Mouse (Mus musculus): ENCODE measurements around the gene Olfr98. TPM values are rescaled to one million over a fixed set of nuclear protein-coding genes. Genes with fewer than 3 reads are reported as not detected.

Gene Olfr98
- polyA plus RNA-seq, 1 experiment from 2014 or later = not detected

DNA sequence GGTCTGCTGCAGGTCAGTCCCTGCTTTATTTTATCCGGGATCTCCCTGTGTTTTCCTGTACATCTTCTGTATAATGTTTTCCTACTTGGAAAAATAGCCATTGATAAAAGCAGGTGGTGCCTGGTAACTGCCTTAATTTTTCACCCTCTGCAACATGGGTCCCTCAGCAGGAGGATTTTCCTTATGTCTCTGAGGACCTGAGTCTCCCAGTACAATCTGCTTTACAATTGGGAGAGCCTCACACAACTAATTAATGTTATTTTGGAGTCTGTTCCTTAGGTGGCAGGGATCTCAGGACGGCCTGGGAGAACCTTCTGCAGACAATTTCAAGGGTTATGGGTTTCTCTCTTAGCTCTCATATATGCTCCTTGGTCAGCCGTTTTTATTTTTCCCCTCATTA, 50.5 kb downstream of the Olfr98 start, which contains the start of gene Olfr95:
Gene Olfr95, minus strand, starts transcription at position 101 of the 400 bp plus-strand sequence.
- Histone ChIP-seq H3K4me3 (ENCODE audit: low read depth, low read length) (no peak within 1 kb of the TSS), H3K9ac (ENCODE audit: low read length) (no peak within 1 kb of the TSS), H3K4me2 (ENCODE audit: low read length) (no peak within 1 kb of the TSS), H3K27ac (ENCODE audit: low read depth) (no peak within 1 kb of the TSS), H3K36me3 (ENCODE audit: control insufficient read depth, insufficient read depth, low read length) (no peaks in the 10 kb centered on the region), H3K4me1 (replicated peaks; ENCODE audit: control insufficient read depth, insufficient read depth, low read length) (no peaks in the 10 kb centered on the region), H3K9me3 (ENCODE audit: control insufficient read depth, low read length) (no peaks in the 10 kb centered on the region), H3K27me3 (replicated peaks; ENCODE audit: control insufficient read depth, insufficient read depth, low read length) (peaks cover 19% of the 10 kb centered on the region)
- ATAC-seq (replicated peaks; ENCODE audit: low FRiP score, low TSS enrichment, low read depth) = no peak
- WGBS = 67% methylated on average over 3 of the region's 3 CpGs
- DNase-seq (ENCODE audit: low spot score) = no peak

Other genes starting within 250 kb of the Olfr98 start
- gene Mog, start 240.4 kb downstream of the Olfr98 start, polyA plus RNA-seq (2014; fragmentation: Nextera tagmentation; extraction: Ambion mirVana) = 0.14 and 0.24 TPM in 2 replicates
- gene Gabbr1, start 217.8 kb downstream of the Olfr98 start, polyA plus RNA-seq (2014; fragmentation: Nextera tagmentation; extraction: Ambion mirVana) = 12.6 and 13.7 TPM in 2 replicates
- gene Olfr90, start 175.2 kb downstream of the Olfr98 start, polyA plus RNA-seq (2014; fragmentation: Nextera tagmentation; extraction: Ambion mirVana) = 0.07 TPM in 1 of 2 replicates, not detected in the other
- not detected in 2 replicates for gene Olfr91, start 165.5 kb downstream of the Olfr98 start, polyA plus RNA-seq (2014; fragmentation: Nextera tagmentation; extraction: Ambion mirVana)
- not detected in 2 replicates for gene Olfr92, start 143.7 kb downstream of the Olfr98 start, polyA plus RNA-seq (2014; fragmentation: Nextera tagmentation; extraction: Ambion mirVana)
- not detected in 2 replicates for gene Olfr93, start 102.3 kb downstream of the Olfr98 start, polyA plus RNA-seq (2014; fragmentation: Nextera tagmentation; extraction: Ambion mirVana)
- not detected in 2 replicates for gene Ubd, start 69.9 kb downstream of the Olfr98 start, polyA plus RNA-seq (2014; fragmentation: Nextera tagmentation; extraction: Ambion mirVana)
- gene Olfr94, start 62.8 kb downstream of the Olfr98 start, polyA plus RNA-seq (2014; fragmentation: Nextera tagmentation; extraction: Ambion mirVana) = not detected in 2 replicates
- not detected in 2 replicates for gene Olfr95, start 50.6 kb downstream of the Olfr98 start, polyA plus RNA-seq (2014; fragmentation: Nextera tagmentation; extraction: Ambion mirVana)
- not detected in 2 replicates for gene Olfr96, start 43.6 kb downstream of the Olfr98 start, polyA plus RNA-seq (2014; fragmentation: Nextera tagmentation; extraction: Ambion mirVana)
- gene Olfr97, start 26.4 kb downstream of the Olfr98 start, polyA plus RNA-seq (2014; fragmentation: Nextera tagmentation; extraction: Ambion mirVana) = not detected in 2 replicates
- 4.6 and 5.4 TPM in 2 replicates for gene H2-M3, start 6.5 kb upstream of the Olfr98 start, polyA plus RNA-seq (2014; fragmentation: Nextera tagmentation; extraction: Ambion mirVana)
- gene Olfr99, start 19.7 kb upstream of the Olfr98 start, polyA plus RNA-seq (2014; fragmentation: Nextera tagmentation; extraction: Ambion mirVana) = not detected in 2 replicates
- not detected in 2 replicates for gene Olfr101, start 40.6 kb upstream of the Olfr98 start, polyA plus RNA-seq (2014; fragmentation: Nextera tagmentation; extraction: Ambion mirVana)
- not detected in 2 replicates for gene Olfr102, start 53.3 kb upstream of the Olfr98 start, polyA plus RNA-seq (2014; fragmentation: Nextera tagmentation; extraction: Ambion mirVana)
- not detected in 2 replicates for gene Olfr103, start 75.9 kb upstream of the Olfr98 start, polyA plus RNA-seq (2014; fragmentation: Nextera tagmentation; extraction: Ambion mirVana)
- not detected in 2 replicates for gene Olfr104-ps, start 95.8 kb upstream of the Olfr98 start, polyA plus RNA-seq (2014; fragmentation: Nextera tagmentation; extraction: Ambion mirVana)
- gene Olfr105-ps, start 115.3 kb upstream of the Olfr98 start, polyA plus RNA-seq (2014; fragmentation: Nextera tagmentation; extraction: Ambion mirVana) = not detected in 2 replicates
- not detected in 2 replicates for gene Olfr106-ps, start 126.6 kb upstream of the Olfr98 start, polyA plus RNA-seq (2014; fragmentation: Nextera tagmentation; extraction: Ambion mirVana)
- not detected in 2 replicates for gene Olfr107, start 135.5 kb upstream of the Olfr98 start, polyA plus RNA-seq (2014; fragmentation: Nextera tagmentation; extraction: Ambion mirVana)
- not detected in 2 replicates for gene Olfr108, start 181.7 kb upstream of the Olfr98 start, polyA plus RNA-seq (2014; fragmentation: Nextera tagmentation; extraction: Ambion mirVana)
- not detected in 2 replicates for gene Olfr109, start 195.2 kb upstream of the Olfr98 start, polyA plus RNA-seq (2014; fragmentation: Nextera tagmentation; extraction: Ambion mirVana)
- gene H2-M2, start 219.8 kb upstream of the Olfr98 start, polyA plus RNA-seq (2014; fragmentation: Nextera tagmentation; extraction: Ambion mirVana) = not detected in 2 replicates
- gene Olfr110, start 228.7 kb upstream of the Olfr98 start, polyA plus RNA-seq (2014; fragmentation: Nextera tagmentation; extraction: Ambion mirVana) = not detected in 2 replicates
- not detected in 2 replicates for gene Olfr111, start 244.3 kb upstream of the Olfr98 start, polyA plus RNA-seq (2014; fragmentation: Nextera tagmentation; extraction: Ambion mirVana)

All from intestine, embryonic 14.5 days (tissue).